ENCODE assay signal across 9 mouse cellular contexts in the genomic region with DNA sequence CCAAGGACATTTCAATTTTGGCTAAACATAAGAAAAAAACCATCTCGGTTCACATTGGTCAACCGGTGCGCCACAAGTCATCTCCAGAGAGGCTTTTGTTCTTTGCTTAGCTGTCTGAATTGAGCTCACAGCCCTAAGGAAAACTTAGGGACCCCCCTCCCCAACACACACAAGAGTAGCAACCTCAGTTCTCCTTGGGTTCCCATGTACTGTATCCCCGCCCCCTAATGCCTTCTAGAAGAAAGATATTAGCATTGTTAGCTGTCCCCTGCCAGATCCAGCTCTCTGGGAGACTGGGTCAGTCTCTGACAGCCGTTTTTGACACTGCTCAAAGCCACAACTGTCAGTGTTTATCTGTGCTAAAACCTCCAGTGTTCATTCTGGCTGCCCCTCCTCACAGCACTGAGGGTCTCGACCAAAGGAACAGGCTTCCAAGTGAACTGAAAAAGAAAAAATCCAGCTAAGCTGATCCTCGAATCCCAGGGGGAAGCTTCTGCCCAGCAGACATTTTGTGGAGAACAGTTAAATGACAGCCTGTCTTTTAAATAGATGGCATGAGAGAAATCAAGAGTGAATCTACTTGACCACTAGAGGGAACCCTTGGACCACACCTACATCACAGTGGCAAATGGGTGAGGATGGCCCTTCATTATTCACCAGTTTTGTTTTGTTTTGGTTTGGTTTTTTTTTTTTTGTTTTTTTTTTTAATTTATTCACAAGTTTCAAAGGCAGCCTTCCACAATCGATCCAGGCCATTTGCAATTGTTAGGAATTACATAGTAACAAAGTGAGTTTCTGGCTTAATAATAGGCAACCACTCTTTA.
DNase-seq lines count a peak whose midpoint lies in the region; ATAC-seq lines count a peak whose summit lies in the region.
"Had no signal": no experiment of that assay in that cellular context is flagged by ENCODE, and none has a peak within 500 bp of the region (broad histone marks: within the 10 kb centered on the region; RNA-seq: fewer than 3 reads in every experiment).

No protein-coding gene starts in this region.

- peak; percentile 68 for DNase-seq in gastrocnemius, adult 18-20 months (ENCODE audit: low spot score)
- no peak for DNase-seq in gastrocnemius, postnatal 36 days
- DNase-seq in B cell, adult 2 months, result peak; percentile 59 to 67
- DNase-seq in brain, embryonic 18.5 days (ENCODE audit: low read depth, low spot score), result peak; percentile 47
- DNase-seq in large intestine, adult 2 months (ENCODE audit: low read depth, low spot score), result peak; percentile 38
- DNase-seq in telencephalon, adult 2 months (ENCODE audit: low read depth, low spot score), result peak; percentile 61

- peak; percentile 77 for ATAC-seq in forebrain, embryonic 13.5 days
- ATAC-seq in megakaryocyte, adult 5-6 weeks (ENCODE audit: poor library complexity, severe bottlenecking), result peak; percentile 83

- no peak overlapping the region for H3K4me3 ChIP-seq in forebrain, embryonic 13.5 days
- H3K4me3 ChIP-seq: limb, embryonic 12.5 days had no signal

- 0 out of 2 replicates have a peak overlapping the region, but pooled peaks have one; percentile 11 for H3K27ac ChIP-seq in forebrain, embryonic 13.5 days
- H3K27ac ChIP-seq: limb, embryonic 12.5 days had no signal

- H3K9ac ChIP-seq in forebrain, embryonic 13.5 days, result no peak overlapping the region
- H3K9ac ChIP-seq: limb, embryonic 12.5 days had no signal

- H3K4me2 ChIP-seq in forebrain, embryonic 13.5 days, result no peak overlapping the region
- H3K4me2 ChIP-seq: limb, embryonic 12.5 days had no signal

- H3K4me1 ChIP-seq in forebrain, embryonic 13.5 days, result peaks cover 9% of the 10 kb centered on the region; the same call in 1 of the 2 replicates
- H3K4me1 ChIP-seq: limb, embryonic 12.5 days had no signal

- H3K36me3 ChIP-seq in forebrain, embryonic 13.5 days (ENCODE audit: poor library complexity, severe bottlenecking), result peaks cover 2% of the 10 kb centered on the region; the same call in 1 of the 2 replicates

- no peaks in the 10 kb centered on the region for H3K9me3 ChIP-seq in forebrain, embryonic 13.5 days (replicated peaks)
- H3K9me3 ChIP-seq: limb, embryonic 12.5 days had no signal

- H3K27me3 ChIP-seq in forebrain, embryonic 13.5 days, result no peaks in the 10 kb centered on the region
- H3K27me3 ChIP-seq: limb, embryonic 12.5 days had no signal

- 59% methylated on average over 8 of the region's 8 CpGs for WGBS in forebrain, embryonic 13.5 days
- 69% methylated on average over 8 of the region's 8 CpGs for WGBS in large intestine, adult 2 months

- intact Hi-C loops in gastrocnemius, postnatal 36 days (cut with DNase I), result loop anchor here (2.0 to 5.0 kb wide), 3 partner anchors 167 to 315 kb away; partner anchors contain the start of gene Ankrd44

Comparison
In these comparisons a context has a peak if more than half of its experiments do, and no peak if none do; other contexts are left out.
1. DNase-seq: peak in gastrocnemius, adult 18-20 months (single experiment), B cell, adult 2 months (2 of 2), brain, embryonic 18.5 days (single experiment), large intestine, adult 2 months (single experiment) and telencephalon, adult 2 months (single experiment); none in gastrocnemius, postnatal 36 days (0 of 2).